Mouse (Mus musculus) right cerebral cortex, postnatal 4 days (tissue): ENCODE results near the gene Cd300lb.

Experiments
- DNase-seq: peaks from one replicate; pipeline ENCODE4 v3.0.0-alpha.2; 2022

Cd300lb gene

DNA sequence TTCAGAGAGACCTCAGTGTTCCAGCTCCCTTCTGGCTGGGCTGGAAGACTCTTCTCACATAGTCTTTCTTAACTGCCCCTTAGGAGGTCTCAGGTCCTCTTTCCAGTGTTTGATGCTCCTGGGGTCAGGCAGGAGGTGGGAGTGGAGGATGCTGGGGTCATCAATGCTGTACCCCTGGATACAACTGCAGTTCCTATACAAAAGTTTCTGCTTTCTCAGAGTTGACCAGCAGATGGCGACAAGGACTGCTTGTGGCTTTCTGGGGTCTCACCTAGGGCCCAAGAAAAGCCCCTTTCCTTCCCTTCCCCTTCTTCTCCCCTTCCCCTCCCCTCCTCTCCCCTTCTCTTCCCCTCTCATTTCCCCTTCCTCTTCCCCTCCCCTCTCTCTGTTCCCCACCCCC is 53.6 kb downstream of the Cd300lb start:
- peak; percentile 60 for DNase-seq

DNA sequence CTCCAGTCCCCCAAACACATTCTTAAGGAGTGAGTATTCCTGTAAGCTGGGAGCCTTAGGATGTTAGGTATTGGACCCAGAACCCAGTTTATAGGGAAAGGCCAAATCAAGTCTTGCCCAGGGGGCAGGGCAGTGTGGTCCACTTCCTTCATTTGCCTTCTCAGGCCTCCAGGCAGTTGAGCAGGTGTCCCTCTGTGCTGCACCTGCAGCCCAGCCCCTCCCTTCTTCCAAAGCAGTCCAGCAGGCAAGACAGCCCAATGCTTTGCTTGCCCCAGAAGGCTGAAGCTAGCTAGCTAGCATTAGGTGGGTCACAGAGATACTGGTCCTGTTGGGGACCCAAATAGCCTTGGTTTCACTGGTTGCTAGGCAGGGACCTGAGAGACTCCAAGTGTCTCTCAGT is 54.0 kb downstream of the Cd300lb start:
- DNase-seq, result no peak

DNA sequence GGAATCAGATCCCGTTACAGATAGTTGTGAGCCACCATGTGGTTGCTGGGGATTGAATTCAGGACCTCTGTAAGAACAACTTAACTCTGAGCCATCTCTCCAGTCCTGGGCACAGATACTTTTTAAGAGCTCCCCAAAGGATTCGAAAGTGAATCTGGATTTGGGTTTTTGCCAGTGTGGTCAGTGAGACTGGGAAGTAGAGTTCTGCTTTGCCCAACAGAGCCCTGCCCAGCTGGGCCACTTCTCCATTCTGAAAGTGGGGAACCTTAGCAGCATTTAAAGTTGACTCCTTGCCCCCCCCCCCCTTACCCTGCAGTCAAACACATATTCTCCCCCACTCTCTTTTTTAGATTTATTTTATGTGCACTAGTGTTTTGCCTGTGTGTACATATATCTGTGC is 54.5 kb downstream of the Cd300lb start:
- no peak for DNase-seq

DNA sequence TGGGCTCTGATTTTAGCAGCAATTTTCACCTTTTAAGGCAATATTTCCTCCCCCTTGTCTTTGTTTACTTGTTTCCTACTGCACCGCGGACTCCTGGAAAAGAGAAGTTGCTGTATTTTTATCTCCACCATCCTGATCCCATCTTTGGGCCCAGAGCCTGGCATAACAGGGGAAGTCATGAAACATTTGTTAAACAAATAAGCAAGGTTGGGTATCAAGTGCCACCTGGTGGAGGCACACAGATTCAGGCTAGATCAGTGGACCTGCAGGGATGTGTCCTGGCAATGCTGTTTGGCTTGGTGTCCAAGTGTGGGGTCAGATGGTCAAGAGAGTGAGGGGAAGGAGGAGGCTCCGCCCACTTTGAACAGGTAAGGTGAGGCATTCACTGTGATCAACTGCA is 57.0 kb downstream of the Cd300lb start:
- DNase-seq, result no peak

DNA sequence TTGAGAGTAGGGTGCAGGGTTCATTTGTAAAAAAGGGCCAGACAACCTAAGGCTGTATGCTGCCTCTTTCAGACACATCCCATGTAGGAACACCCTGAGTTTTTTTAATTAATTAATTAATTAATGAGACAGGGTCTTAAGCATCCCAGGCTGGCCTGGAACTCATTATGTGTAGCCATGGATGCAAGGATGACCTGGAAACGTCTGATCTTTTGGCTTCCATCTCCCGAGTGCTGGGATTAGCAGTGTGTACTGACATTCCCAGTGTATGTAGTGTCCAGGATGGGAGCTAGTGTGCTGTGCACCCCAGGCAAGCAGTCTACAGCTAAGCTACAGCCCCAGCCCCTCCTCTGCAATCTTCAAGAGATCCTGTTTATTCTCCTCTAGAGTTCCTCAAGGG is 57.6 kb downstream of the Cd300lb start:
- no peak for DNase-seq

DNA sequence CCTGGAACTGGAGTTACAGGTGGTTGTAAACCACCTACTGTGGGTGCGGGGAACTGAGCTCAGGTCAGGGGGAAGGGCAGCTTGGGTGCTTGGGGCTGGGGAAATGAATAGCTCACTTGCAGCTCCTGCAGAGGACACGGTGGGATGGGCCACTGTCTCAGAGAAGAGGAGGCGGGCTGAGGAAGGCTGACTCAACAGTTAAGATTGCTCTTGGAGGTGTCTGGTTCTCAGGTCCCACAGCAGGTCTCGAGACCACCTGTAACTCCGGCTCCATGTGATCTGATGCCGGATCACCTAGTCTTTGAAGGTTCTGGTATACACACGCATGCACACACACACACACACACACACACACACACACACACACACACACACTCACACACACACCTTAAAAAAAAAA is 58.0 kb downstream of the Cd300lb start:
- DNase-seq, result no peak

DNA sequence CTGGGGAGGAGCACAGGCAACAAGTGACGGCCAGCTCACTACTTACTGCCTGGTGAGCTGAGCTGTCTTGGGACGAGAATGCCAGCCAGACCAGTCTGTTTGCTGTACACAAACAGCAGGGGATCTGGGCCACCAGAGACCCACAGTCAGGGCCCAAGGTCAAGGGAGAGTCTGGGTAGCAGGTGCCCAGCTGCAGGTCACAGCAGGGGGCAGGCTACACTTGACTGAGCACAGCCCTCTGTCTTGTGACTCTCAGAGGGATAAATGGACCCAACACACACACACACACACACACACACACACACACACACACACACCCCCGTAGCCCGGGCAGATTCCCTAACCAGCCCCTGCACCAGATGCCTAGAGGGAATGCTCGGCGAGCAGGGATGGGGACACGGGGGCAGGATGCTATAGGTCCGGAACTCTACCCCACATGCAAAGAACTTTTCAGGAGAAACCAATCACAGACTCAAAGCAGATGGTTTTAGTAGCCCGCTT is 58.8 kb downstream of the Cd300lb start:
- no peak for DNase-seq

DNA sequence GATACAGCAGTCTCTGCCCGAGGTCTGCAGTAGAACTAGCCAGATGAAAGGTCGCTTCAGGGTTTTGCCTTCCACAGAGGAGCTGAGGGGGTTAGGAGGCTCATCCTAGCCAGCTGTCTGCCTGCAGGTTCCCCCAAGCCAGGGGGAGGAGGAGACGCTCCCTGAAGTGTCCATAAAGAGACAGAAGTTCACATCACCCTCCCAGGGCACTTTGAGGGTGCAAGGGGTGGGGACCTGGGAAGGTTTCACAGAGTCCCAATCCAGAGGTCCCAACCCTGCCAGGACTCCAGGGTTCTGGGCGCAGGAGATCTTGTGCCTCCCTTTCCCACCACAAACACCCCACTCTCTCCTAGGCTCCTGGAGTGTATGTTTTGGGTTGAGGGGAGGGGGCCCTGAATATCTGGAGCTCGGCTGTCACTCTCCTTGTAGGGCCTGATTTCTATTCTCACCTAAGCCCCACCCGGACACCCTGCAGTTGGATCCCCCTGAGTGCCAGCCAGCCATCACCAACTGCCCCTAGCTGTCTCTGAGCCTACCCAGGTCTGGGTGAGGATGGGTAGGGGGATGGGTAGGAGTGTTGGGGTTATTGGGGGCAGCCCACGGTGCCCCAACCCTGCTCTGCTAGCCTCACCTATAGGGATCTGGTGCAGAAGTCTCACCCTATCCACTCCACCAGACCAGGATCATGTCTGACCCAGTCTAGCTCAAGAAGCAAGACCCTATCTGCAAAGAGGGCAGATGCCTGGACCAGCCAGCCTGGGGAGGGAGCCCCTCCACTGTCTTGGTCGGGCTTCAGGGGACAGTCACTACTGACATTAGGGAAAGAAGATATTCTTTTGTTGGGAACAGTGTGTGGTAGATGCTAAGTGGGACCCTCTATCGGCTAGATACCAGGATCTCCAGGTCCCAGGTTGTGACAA is 59.7 kb downstream of the Cd300lb start:
- no peak for DNase-seq

DNA sequence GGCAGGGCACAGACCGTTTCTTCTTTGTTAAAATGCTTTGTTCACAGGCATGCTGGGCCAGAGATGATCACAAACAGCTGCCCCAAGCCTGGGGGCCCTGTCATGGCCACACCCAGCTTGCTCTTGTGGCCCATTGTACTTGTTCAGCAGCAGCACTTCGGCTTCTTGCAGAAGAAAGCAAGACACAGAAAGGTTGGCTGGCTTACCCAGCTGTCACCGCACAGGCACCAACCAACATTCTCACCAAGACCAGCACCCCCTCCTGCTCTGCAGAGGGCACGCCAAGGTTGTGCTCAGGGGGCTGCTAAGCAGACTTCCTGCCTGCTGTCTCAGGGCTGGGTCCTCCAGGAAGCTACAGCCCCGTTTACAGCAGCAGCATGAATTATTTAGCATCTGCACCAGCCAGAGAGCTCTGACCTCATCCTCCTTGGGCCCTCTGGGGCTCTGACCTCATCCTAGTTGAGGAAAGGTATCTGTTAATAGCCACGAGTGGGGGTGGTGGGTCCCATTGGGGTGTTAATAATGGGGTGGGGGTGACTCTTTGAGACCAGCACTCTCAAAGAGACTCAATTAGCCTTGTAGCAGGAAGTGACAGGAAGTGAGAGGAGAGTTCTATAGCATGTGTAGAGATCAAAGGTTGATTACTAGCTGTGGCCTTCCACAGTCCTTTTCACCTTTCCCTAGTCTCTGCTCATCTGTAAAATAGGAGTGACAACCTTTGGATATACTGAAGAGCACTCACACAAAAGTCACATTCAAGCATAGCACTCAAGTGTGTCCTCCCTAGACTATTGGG is 61.0 kb downstream of the Cd300lb start:
- no peak for DNase-seq
